Mouse (Mus musculus): ENCODE results near the gene Slc39a11. TPM values are rescaled to one million over a fixed set of nuclear protein-coding genes. Genes with fewer than 3 reads are reported as not detected.

Slc39a11 gene
- polyA plus RNA-seq, 1 experiment = 14.7 TPM

GRCm38 (mm10) chr11:113554194-113554593 lies 95.7 kb downstream of the Slc39a11 start:
- TF ChIP-seq CTCF (IDR thresholded peaks at IDR 0.05; ENCODE audit: control insufficient read depth, insufficient read depth, low read length) (no peak), POLR2A (IDR thresholded peaks at IDR 0.05; ENCODE audit: borderline replicate concordance, control insufficient read depth, low read depth, low read length) (no peak)
- no peak overlapping the region for H3K4me3 ChIP-seq (replicated peaks; ENCODE audit: control insufficient read depth, low read depth, low read length)
- no peak overlapping the region for H3K27ac ChIP-seq (ENCODE audit: control insufficient read depth, insufficient read depth, low read depth, low read length, poor library complexity)
- H3K4me1 ChIP-seq (ENCODE audit: control insufficient read depth, insufficient read depth, low read length) = peaks cover 3% of the 10 kb centered on the region; the same call in 1 of the 2 replicates
- 85% methylated on average over 7 of the region's 7 CpGs for WGBS

- 91% methylated on average over 13 of the region's 13 CpGs for WGBS
- peaks cover 3% of the 10 kb centered on the region; the same call in 1 of the 2 replicates for H3K4me1 ChIP-seq (ENCODE audit: control insufficient read depth, insufficient read depth, low read length)
- H3K27ac ChIP-seq (ENCODE audit: control insufficient read depth, insufficient read depth, low read depth, low read length, poor library complexity) = no peak overlapping the region
- no peak for TF ChIP-seq POLR2A (IDR thresholded peaks at IDR 0.05; ENCODE audit: borderline replicate concordance, control insufficient read depth, low read depth, low read length)
- no peak for TF ChIP-seq CTCF (IDR thresholded peaks at IDR 0.05; ENCODE audit: control insufficient read depth, insufficient read depth, low read length)
- H3K4me3 ChIP-seq (replicated peaks; ENCODE audit: control insufficient read depth, low read depth, low read length) = no peak overlapping the region
Measured at GRCm38 (mm10) chr11:113553605-113554004, 96.3 kb downstream of the Slc39a11 start.

DNA sequence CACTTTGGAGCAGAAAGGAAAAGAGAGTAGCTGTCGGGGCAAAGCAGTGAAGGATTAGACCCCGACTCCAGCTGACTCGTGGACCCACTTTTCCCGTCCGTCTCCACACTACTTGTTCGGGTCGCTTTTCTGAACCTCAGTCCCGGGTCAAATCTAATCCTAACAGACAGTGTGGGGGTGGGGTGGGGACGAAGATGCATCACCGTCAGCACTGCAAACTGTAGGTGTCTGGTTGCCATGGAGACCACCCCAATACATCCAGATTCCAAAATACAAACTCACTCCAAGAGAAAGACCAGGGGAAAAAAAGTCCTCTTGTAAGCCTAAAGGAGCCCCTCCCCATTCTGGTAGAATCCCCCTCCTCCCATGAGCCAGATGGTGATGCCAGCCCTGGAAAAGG lies 97.3 kb downstream of the Slc39a11 start:
- H3K27ac ChIP-seq (ENCODE audit: control insufficient read depth, insufficient read depth, low read depth, low read length, poor library complexity) = no peak overlapping the region
- WGBS = 87% methylated on average over 10 of the region's 10 CpGs
- no peak for TF ChIP-seq CTCF (IDR thresholded peaks at IDR 0.05; ENCODE audit: control insufficient read depth, insufficient read depth, low read length)
- TF ChIP-seq POLR2A (IDR thresholded peaks at IDR 0.05; ENCODE audit: borderline replicate concordance, control insufficient read depth, low read depth, low read length) = no peak
- no peak overlapping the region for H3K4me3 ChIP-seq (replicated peaks; ENCODE audit: control insufficient read depth, low read depth, low read length)
- H3K4me1 ChIP-seq (ENCODE audit: control insufficient read depth, insufficient read depth, low read length) = peaks cover 3% of the 10 kb centered on the region; the same call in 1 of the 2 replicates

GRCm38 (mm10) chr11:113546217-113546877 lies 103.5 kb downstream of the Slc39a11 start:
- no peak overlapping the region for H3K4me3 ChIP-seq (replicated peaks; ENCODE audit: control insufficient read depth, low read depth, low read length)
- peak overlapping the region; percentile 26; the same call in 1 of the 2 replicates for H3K27ac ChIP-seq (ENCODE audit: control insufficient read depth, insufficient read depth, low read depth, low read length, poor library complexity)
- peaks cover 9% of the 10 kb centered on the region for H3K4me1 ChIP-seq (ENCODE audit: control insufficient read depth, insufficient read depth, low read length)
- no peak for TF ChIP-seq POLR2A (IDR thresholded peaks at IDR 0.05; ENCODE audit: borderline replicate concordance, control insufficient read depth, low read depth, low read length)
- no peak for TF ChIP-seq CTCF (IDR thresholded peaks at IDR 0.05; ENCODE audit: control insufficient read depth, insufficient read depth, low read length)
- 32% methylated on average over 11 of the region's 11 CpGs for WGBS

- Histone ChIP-seq H3K27ac (ENCODE audit: control insufficient read depth, insufficient read depth, low read depth, low read length, poor library complexity) (peak overlapping the region; percentile 79), H3K4me1 (ENCODE audit: control insufficient read depth, insufficient read depth, low read length) (peaks cover 9% of the 10 kb centered on the region), H3K4me3 (replicated peaks; ENCODE audit: control insufficient read depth, low read depth, low read length) (no peak overlapping the region)
- TF ChIP-seq POLR2A (IDR thresholded peaks at IDR 0.05; ENCODE audit: borderline replicate concordance, control insufficient read depth, low read depth, low read length) = no peak
- no peak for TF ChIP-seq CTCF (IDR thresholded peaks at IDR 0.05; ENCODE audit: control insufficient read depth, insufficient read depth, low read length)
- 15% methylated on average over 11 of the region's 11 CpGs for WGBS
Measured at GRCm38 (mm10) chr11:113544017-113544640, 105.8 kb downstream of the Slc39a11 start.

GRCm38 (mm10) chr11:113541073-113541472 lies 108.8 kb downstream of the Slc39a11 start:
- WGBS = 94% methylated on average over 8 of the region's 8 CpGs
- no peak for TF ChIP-seq POLR2A (IDR thresholded peaks at IDR 0.05; ENCODE audit: borderline replicate concordance, control insufficient read depth, low read depth, low read length)
- TF ChIP-seq CTCF (IDR thresholded peaks at IDR 0.05; ENCODE audit: control insufficient read depth, insufficient read depth, low read length) = no peak
- Histone ChIP-seq H3K4me3 (replicated peaks; ENCODE audit: control insufficient read depth, low read depth, low read length) (no peak overlapping the region), H3K27ac (ENCODE audit: control insufficient read depth, insufficient read depth, low read depth, low read length, poor library complexity) (no peak overlapping the region), H3K4me1 (ENCODE audit: control insufficient read depth, insufficient read depth, low read length) (peaks cover 20% of the 10 kb centered on the region)

- Histone ChIP-seq H3K4me3 (replicated peaks; ENCODE audit: control insufficient read depth, low read depth, low read length) (no peak overlapping the region), H3K27ac (ENCODE audit: control insufficient read depth, insufficient read depth, low read depth, low read length, poor library complexity) (no peak overlapping the region), H3K4me1 (ENCODE audit: control insufficient read depth, insufficient read depth, low read length) (peaks cover 18% of the 10 kb centered on the region)
- TF ChIP-seq POLR2A (IDR thresholded peaks at IDR 0.05; ENCODE audit: borderline replicate concordance, control insufficient read depth, low read depth, low read length) (no peak), CTCF (IDR thresholded peaks at IDR 0.05; ENCODE audit: control insufficient read depth, insufficient read depth, low read length) (no peak)
- WGBS = 75% methylated on average over 15 of the region's 15 CpGs
Measured at GRCm38 (mm10) chr11:113539502-113540209, 110.2 kb downstream of the Slc39a11 start.

DNA sequence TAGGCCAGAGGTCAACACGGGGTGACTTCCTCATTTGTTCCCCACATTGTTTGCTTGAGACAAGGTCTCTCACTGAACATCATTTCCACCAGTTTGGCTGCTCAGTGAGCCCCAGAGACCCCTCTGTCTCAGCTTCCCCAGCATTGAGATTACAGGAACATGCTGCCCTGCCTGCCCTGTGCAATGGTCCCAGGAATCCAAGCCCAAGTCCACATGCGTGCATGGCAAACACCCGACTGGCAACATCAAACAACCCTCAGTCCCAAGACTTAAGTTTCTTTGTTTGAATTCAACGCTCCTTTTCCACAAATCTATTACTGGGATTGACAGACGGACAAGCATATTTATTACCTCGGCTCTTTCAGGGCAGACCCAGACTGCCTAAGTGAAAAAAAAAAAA lies 110.8 kb downstream of the Slc39a11 start:
- Histone ChIP-seq H3K4me3 (replicated peaks; ENCODE audit: control insufficient read depth, low read depth, low read length) (no peak overlapping the region), H3K27ac (ENCODE audit: control insufficient read depth, insufficient read depth, low read depth, low read length, poor library complexity) (no peak overlapping the region), H3K4me1 (ENCODE audit: control insufficient read depth, insufficient read depth, low read length) (peaks cover 18% of the 10 kb centered on the region)
- no peak for TF ChIP-seq POLR2A (IDR thresholded peaks at IDR 0.05; ENCODE audit: borderline replicate concordance, control insufficient read depth, low read depth, low read length)
- no peak for TF ChIP-seq CTCF (IDR thresholded peaks at IDR 0.05; ENCODE audit: control insufficient read depth, insufficient read depth, low read length)
- WGBS = 77% methylated on average over 6 of the region's 6 CpGs
